Mouse (Mus musculus): ENCODE measurements at regions not wholly inside any gene's neighbourhood (a gene's known extent, or its start where the extent isn't known, plus 50 kb on each side); places are given as distances from the start of the nearest gene placed in this dataset.

DNA sequence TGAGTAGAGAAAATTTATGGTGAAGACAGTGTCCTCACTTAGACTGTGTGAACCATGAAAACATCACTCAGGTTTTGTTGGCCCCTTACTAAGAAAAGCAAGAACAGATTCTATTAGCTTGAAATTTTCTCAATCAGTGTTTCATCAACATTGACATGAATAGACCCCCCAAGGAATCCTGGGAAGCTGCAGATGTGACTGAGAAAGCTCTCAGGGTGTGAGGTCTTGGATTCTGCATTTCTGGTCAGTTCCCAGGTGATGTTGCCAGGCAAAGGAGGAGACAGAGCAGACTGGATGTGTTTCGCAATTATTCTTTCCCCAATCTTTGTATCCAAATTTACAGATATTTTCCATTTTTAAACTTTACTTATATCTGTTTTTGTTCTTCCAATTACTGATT lies 1538.1 kb upstream of the Zeb2 start:
- TF ChIP-seq CTCF (IDR thresholded peaks at IDR 0.05) (no peak), EP300 (IDR thresholded peaks at IDR 0.05) (no peak)

Data from lung, postnatal 0 days (tissue).